8 mouse cellular contexts compared by ENCODE assay signal in the genomic region with DNA sequence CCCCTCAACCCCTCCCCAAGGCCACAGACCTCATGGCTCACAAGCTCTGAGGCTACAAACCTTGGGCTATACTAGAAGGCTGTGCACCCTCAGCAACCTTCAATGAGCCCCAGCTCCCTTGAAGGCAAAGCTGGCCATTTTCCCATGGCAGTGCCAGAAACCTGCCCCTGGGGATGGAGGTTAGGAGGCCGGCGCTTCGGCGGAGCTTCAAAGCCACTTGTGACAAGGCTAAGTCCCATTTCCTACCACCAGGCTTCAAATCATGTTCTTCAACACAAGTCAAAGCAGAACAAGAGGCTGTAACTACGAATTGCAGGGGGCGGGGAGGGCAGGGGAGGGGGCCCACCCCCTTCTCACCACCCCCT. TPM values are rescaled to one million over a fixed set of nuclear protein-coding genes. Genes with fewer than 3 reads are reported as not detected.
DNase-seq lines count a peak whose midpoint lies in the region; ATAC-seq lines count a peak whose summit lies in the region.

No protein-coding gene starts in this region.

- no peak for ATAC-seq in kidney, embryonic 16.5 days (ENCODE audit: low FRiP score, low TSS enrichment)
- peak; percentile 1; the same call in 1 of the 2 replicates for ATAC-seq in common myeloid progenitor, adult 5-6 weeks (replicated peaks; ENCODE audit: low read depth, poor library complexity, severe bottlenecking)
- ATAC-seq in neural tube, embryonic 11.5 days (ENCODE audit: insufficient read depth, low FRiP score, low TSS enrichment) = no peak

- peak overlapping the region; percentile 83; the same call in 1 of the 2 replicates for H3K27ac ChIP-seq in kidney, embryonic 16.5 days (ENCODE audit: low read length)
- H3K27ac ChIP-seq in neural tube, embryonic 11.5 days (ENCODE audit: low read depth, low read length) = 0 out of 2 replicates have a peak overlapping the region, but pooled peaks have one; percentile 20

- no peak for DNase-seq in kidney, postnatal 14 days
- DNase-seq in heart, postnatal 4 days = peak; percentile 37
- peak; percentile 34 for DNase-seq in neural tube, embryonic 11.5 days (ENCODE audit: low spot score)
- DNase-seq in left cerebral cortex, adult 18-20 months (ENCODE audit: low spot score in 2 of 2) = no peak
- DNase-seq in layer of hippocampus, adult 9-10 months (ENCODE audit: low spot score) = no peak
- DNase-seq in layer of hippocampus, postnatal 14 days (ENCODE audit: low spot score in 2 of 2) = no peak

- H3K36me3 ChIP-seq in kidney, embryonic 16.5 days (ENCODE audit: insufficient read depth, low read length) = peaks cover 14% of the 10 kb centered on the region; the same call in 1 of the 2 replicates
- H3K36me3 ChIP-seq in neural tube, embryonic 11.5 days (ENCODE audit: control insufficient read depth, insufficient read depth, low read length) = no peaks in the 10 kb centered on the region; the same call in 1 of the 2 replicates

- H3K9ac ChIP-seq in kidney, embryonic 16.5 days (replicated peaks; ENCODE audit: low read length) = peak overlapping the region; percentile 1; the same call in 1 of the 2 replicates
- H3K9ac ChIP-seq in neural tube, embryonic 11.5 days (ENCODE audit: low read length) = 0 out of 2 replicates have a peak overlapping the region, but pooled peaks have one; percentile 6

- no peaks in the 10 kb centered on the region for H3K9me3 ChIP-seq in kidney, embryonic 16.5 days (ENCODE audit: low read length)
- no peaks in the 10 kb centered on the region for H3K9me3 ChIP-seq in neural tube, embryonic 11.5 days (ENCODE audit: control insufficient read depth, low read length)

- H3K4me3 ChIP-seq in kidney, embryonic 16.5 days (ENCODE audit: low read length) = 0 out of 2 replicates have a peak overlapping the region, but pooled peaks have one; percentile 31
- H3K4me3 ChIP-seq in neural tube, embryonic 11.5 days (ENCODE audit: low read depth, low read length) = no peak overlapping the region

- no peaks in the 10 kb centered on the region for H3K27me3 ChIP-seq in kidney, embryonic 16.5 days (ENCODE audit: insufficient read depth, low read length)
- no peaks in the 10 kb centered on the region; the same call in 1 of the 2 replicates for H3K27me3 ChIP-seq in neural tube, embryonic 11.5 days (ENCODE audit: control insufficient read depth, insufficient read depth, low read length)

- peaks cover 69% of the 10 kb centered on the region for H3K4me1 ChIP-seq in kidney, embryonic 16.5 days (ENCODE audit: insufficient read depth, low read length)
- peaks cover 47% of the 10 kb centered on the region for H3K4me1 ChIP-seq in neural tube, embryonic 11.5 days (ENCODE audit: control insufficient read depth, insufficient read depth, low read length)

- peak overlapping the region; percentile 49 for H3K4me2 ChIP-seq in kidney, embryonic 16.5 days (replicated peaks; ENCODE audit: low read depth, low read length)
- 0 out of 2 replicates have a peak overlapping the region, but pooled peaks have one; percentile 7 for H3K4me2 ChIP-seq in neural tube, embryonic 11.5 days (ENCODE audit: low read depth)

- 29% methylated on average over 6 of the region's 6 CpGs for WGBS in kidney, embryonic 16.5 days
- WGBS in neural tube, embryonic 11.5 days = 6% methylated on average over 6 of the region's 6 CpGs

RNA-seq across cellular contexts. Expression of a gene that starts 53.3 kb away (rescaled TPM):
- 4.5 and 6.8 TPM in 2 replicates for polyA plus RNA-seq in kidney, embryonic 16.5 days (2015; fragmentation: Nextera tagmentation; extraction: Ambion mirVana)
- total RNA-seq in common myeloid progenitor, adult 5-6 weeks (2017) = not detected in 2 replicates
- total RNA-seq in heart, postnatal 4 days (2021) = 1 to 10 TPM; 1.2 to 1.3 TPM
- 7.7 and 8.6 TPM in 2 replicates for polyA plus RNA-seq in neural tube, embryonic 11.5 days (2014; fragmentation: Nextera tagmentation; extraction: Ambion mirVana)
- total RNA-seq in left cerebral cortex, adult 18-20 months (2021) = 1 to 10 TPM in 1 of 2 experiments, under 1 TPM in 1; 0.68 to 1.0 TPM
- total RNA-seq in layer of hippocampus, postnatal 14 days (2021) = 1 to 10 TPM in 1 of 2 experiments, under 1 TPM in 1; 0.97 to 1.6 TPM

Comparison
In these comparisons a context has a peak if more than half of its experiments do, and no peak if none do; other contexts are left out.
1. DNase-seq: peak in heart, postnatal 4 days (single experiment) and neural tube, embryonic 11.5 days (single experiment); none in kidney, postnatal 14 days (single experiment), left cerebral cortex, adult 18-20 months (0 of 2), layer of hippocampus, adult 9-10 months (single experiment) and layer of hippocampus, postnatal 14 days (0 of 2).